Mouse (Mus musculus) gastrocnemius, postnatal 25 days (tissue): Measurements from ENCODE around the gene Vmn1r224. TPM values are rescaled to one million over a fixed set of nuclear protein-coding genes. Genes with fewer than 3 reads are reported as not detected.

Experiments
- DNase-seq: peaks from one replicate; pipeline ENCODE4 v3.0.0; 2022
- long read RNA-seq, 2 experiments: library from polyadenylated mRNA; stranded (forward); transcript quantifications; one replicate each; pipeline ENCODE4 v2.0.0; 2021
- total RNA-seq, 2 experiments: library from RNA; stranded (reverse); gene quantifications; 1 replicate in 1 of 2; 2 replicates in 1 of 2; pipeline ENCODE4 v1.2.3; 2021

Vmn1r224 gene
- total RNA-seq, result not detected
- long read RNA-seq, experiment 1, result 0 reads
- long read RNA-seq, experiment 2, result 0 reads

GRCm38 (mm10) chr17:20413846-20414245 lies at the start of gene Vmn1r224:
TSS of gene Vmn1r224 (plus strand) at chr17:20414146.
- DNase-seq, result no peak

- DNase-seq, result no peak
These were observed 14.8 kb upstream of the Vmn1r224 start for GRCm38 (mm10) chr17:20399105-20399504.

GRCm38 (mm10) chr17:20439263-20439662 lies 25.3 kb downstream of the Vmn1r224 start:
- no peak for DNase-seq

GRCm38 (mm10) chr17:20473311-20473710 lies 59.4 kb downstream of the Vmn1r224 start:
- DNase-seq, result no peak

Other genes with a start within 250 kb of the Vmn1r224 start
- gene Fpr-rs6, start 231.0 kb upstream of the Vmn1r224 start, total RNA-seq, result not detected
- gene Vmn2r105, start 179.1 kb upstream of the Vmn1r224 start, total RNA-seq, result not detected
- not detected for gene Vmn2r106, start 128.6 kb upstream of the Vmn1r224 start, total RNA-seq
- gene Vmn2r107, start 68.9 kb upstream of the Vmn1r224 start, total RNA-seq, result not detected
- gene Vmn2r108, start 67.2 kb downstream of the Vmn1r224 start, total RNA-seq, result not detected
- gene Vmn1r225, start 84.0 kb downstream of the Vmn1r224 start, total RNA-seq, result not detected
- gene Vmn2r109, start 150.6 kb downstream of the Vmn1r224 start, total RNA-seq, result not detected
- not detected for gene Vmn2r110, start 182.3 kb downstream of the Vmn1r224 start, total RNA-seq
- gene Fpr-rs3, start 210.7 kb downstream of the Vmn1r224 start, total RNA-seq, result not detected